Mouse (Mus musculus): Measurements from ENCODE around the gene Pole4. TPM values are rescaled to one million over a fixed set of nuclear protein-coding genes. Genes with fewer than 3 reads are reported as not detected.
"Not testable (repeated sequence)": the region's sequence is repeated elsewhere in the genome, so short reads cannot be mapped to it uniquely, and the experiment has no call there.

Pole4 gene
- polyA plus RNA-seq, 1 experiment from 2014 or later = 95.3 TPM

DNA sequence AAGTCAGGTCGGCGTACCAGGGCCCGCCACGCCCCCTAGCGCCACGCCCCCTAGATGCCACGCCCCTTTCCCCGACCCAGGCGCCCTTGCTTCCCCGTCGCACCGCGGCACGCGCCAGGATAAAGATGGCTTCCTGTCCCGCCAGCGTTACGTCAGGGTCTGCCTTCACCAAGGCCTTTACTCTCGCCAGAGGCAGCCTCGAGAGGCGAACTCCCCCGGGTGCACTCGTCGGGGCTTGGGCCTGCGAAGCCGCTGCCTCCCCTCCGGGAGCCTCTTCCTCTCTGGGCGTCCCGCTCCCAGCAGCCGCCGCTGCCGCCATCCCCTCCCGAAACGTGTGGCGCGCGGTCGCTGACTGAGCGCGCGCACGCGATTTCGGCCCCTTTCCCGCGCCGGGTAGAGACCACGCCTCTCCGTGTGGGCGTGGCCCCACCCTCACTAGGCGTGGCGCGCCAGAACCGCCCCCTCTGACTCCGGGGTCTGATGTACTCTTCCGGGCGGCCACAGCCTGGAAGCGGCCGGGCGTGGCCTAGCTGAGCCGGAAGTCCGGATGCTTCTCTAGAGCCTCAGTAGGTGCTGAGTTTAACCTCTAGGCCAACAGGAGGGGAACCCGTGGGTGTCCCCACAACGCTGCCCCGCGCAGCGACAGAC, 52.5 kb downstream of the Pole4 start:
- Histone ChIP-seq H3K36me3 (replicated peaks) (peaks cover 36% of the 10 kb centered on the region), H3K4me3 (peak overlapping the region; percentile 77), H3K27me3 (replicated peaks; ENCODE audit: low read depth, poor library complexity, severe bottlenecking) (no peaks in the 10 kb centered on the region), H3K27ac (replicated peaks) (peak overlapping the region; percentile 98), H3K4me1 (peaks cover 15% of the 10 kb centered on the region), H3K9me3 (no peaks in the 10 kb centered on the region)
- peak; percentile 96 for DNase-seq (ENCODE audit: low spot score)
- WGBS = under 1% methylated on average over 67 of the region's 67 CpGs

GRCm38 (mm10) chr6:82649096-82649495, 56.1 kb downstream of the Pole4 start:
- H3K4me1 ChIP-seq = peaks cover 15% of the 10 kb centered on the region
- 78% methylated on average over 2 of the region's 2 CpGs for WGBS
- no peak for DNase-seq (ENCODE audit: low spot score)
- peaks cover 50% of the 10 kb centered on the region for H3K36me3 ChIP-seq (replicated peaks)
- no peaks in the 10 kb centered on the region for H3K9me3 ChIP-seq
- H3K4me3 ChIP-seq = no peak overlapping the region
- no peak overlapping the region for H3K27ac ChIP-seq (replicated peaks)
- no peaks in the 10 kb centered on the region for H3K27me3 ChIP-seq (replicated peaks; ENCODE audit: low read depth, poor library complexity, severe bottlenecking)

DNA sequence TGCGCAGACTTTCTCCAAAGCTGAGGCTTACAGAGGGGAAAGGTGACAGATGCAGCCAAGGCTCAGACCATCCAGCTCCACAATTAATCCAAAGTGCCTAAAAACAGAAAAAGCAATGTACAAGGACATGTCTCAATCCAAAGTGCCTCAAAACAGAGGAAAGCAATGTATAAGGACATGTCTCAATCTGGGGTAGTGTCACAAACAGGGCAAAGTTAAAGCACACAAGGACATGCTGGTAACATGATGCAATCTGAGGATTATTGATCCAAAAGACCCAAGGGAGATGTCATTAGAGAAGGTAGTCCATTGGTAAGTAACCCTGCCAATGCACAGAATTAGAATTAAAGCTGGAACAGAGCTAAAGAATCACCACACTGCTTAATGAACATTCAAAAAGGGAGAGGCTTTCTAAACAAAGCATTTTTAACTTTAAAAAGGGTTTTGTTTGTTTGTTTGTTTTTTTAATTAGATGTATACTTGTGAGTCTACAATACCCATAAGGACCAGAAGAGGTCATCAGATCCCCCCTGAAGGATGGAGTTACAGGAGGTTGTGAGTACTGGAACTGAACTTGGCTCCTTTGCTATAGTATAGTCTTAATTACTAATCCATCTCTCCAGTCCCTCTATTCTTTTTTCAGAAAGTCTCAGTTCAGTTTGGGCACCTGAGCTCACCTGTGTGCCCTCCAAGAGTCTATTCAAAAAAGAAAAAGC, 57.1 kb downstream of the Pole4 start:
- no peaks in the 10 kb centered on the region for H3K27me3 ChIP-seq (replicated peaks; ENCODE audit: low read depth, poor library complexity, severe bottlenecking)
- no peak for DNase-seq (ENCODE audit: low spot score)
- H3K36me3 ChIP-seq (replicated peaks) = peaks cover 50% of the 10 kb centered on the region
- WGBS = 91% methylated on average over 1 of the region's 1 CpGs
- no peak overlapping the region for H3K4me3 ChIP-seq
- no peaks in the 10 kb centered on the region for H3K9me3 ChIP-seq
- H3K4me1 ChIP-seq = peaks cover 14% of the 10 kb centered on the region
- no peak overlapping the region for H3K27ac ChIP-seq (replicated peaks)

DNA sequence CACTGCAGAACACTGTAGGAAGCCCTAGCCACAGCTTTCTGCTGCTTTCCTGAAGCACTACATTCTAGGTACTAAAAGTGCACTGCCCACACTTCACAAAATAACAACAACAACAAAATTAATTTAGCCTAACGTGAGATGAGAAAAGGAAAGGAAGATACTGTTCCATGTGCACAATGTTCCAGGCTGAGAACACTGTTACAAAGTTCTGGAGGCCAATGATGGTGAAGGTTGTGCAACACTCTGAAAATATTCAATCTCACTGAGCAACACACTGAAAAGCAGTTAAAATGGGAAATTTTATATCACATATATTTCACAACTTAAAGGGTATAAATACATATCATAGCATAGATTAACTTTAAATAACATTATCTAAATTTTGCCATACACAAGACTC, 58.2 kb downstream of the Pole4 start:
- H3K9me3 ChIP-seq = no peaks in the 10 kb centered on the region
- 97% methylated on average over 1 of the region's 1 CpGs for WGBS
- peaks cover 6% of the 10 kb centered on the region for H3K4me1 ChIP-seq
- no peak for DNase-seq (ENCODE audit: low spot score)
- no peak overlapping the region for H3K4me3 ChIP-seq
- peaks cover 50% of the 10 kb centered on the region for H3K36me3 ChIP-seq (replicated peaks)
- no peak overlapping the region for H3K27ac ChIP-seq (replicated peaks)
- H3K27me3 ChIP-seq (replicated peaks; ENCODE audit: low read depth, poor library complexity, severe bottlenecking) = no peaks in the 10 kb centered on the region

GRCm38 (mm10) chr6:82640046-82640445, 65.1 kb downstream of the Pole4 start:
- Histone ChIP-seq H3K36me3 (replicated peaks) (no peaks in the 10 kb centered on the region), H3K9me3 (no peaks in the 10 kb centered on the region), H3K4me3 (no peak overlapping the region), H3K27ac (replicated peaks) (no peak overlapping the region), H3K27me3 (replicated peaks; ENCODE audit: low read depth, poor library complexity, severe bottlenecking) (no peaks in the 10 kb centered on the region), H3K4me1 (no peaks in the 10 kb centered on the region)
- WGBS = 87% methylated on average over 4 of the region's 4 CpGs
- DNase-seq (ENCODE audit: low spot score) = no peak

GRCm38 (mm10) chr6:82625331-82625730, 79.8 kb downstream of the Pole4 start:
- not testable (repeated sequence) for H3K4me3 ChIP-seq
- WGBS = 97% methylated on average over 7 of the region's 8 CpGs

DNA sequence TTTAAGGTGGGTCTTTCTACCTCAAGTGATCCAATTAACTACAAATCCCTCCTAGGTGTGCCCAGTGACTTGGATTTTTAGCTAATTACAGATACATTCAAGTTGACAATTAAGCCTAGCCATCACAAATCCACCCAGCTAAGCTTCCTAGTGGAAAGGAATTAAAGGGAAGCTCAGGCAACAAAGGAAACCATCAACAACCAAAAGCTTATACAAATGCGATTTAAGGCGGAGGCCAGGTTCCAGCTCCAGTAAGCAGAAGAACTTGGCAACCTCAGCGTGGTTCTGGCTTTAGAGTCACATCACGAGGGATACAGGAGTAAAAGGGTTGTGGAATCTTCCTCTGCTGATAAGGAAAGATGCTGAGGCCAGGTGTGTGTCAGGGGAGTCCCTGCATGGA, 92.0 kb downstream of the Pole4 start:
- Histone ChIP-seq H3K27ac (replicated peaks) (no peak overlapping the region), H3K4me1 (0 out of 2 replicates have a peak, but pooled peaks cover 4% of the 10 kb centered on the region), H3K36me3 (replicated peaks) (no peaks in the 10 kb centered on the region), H3K27me3 (replicated peaks; ENCODE audit: low read depth, poor library complexity, severe bottlenecking) (no peaks in the 10 kb centered on the region), H3K9me3 (peaks cover 7% of the 10 kb centered on the region; the same call in 1 of the 2 replicates), H3K4me3 (no peak overlapping the region)
- no peak for DNase-seq (ENCODE audit: low spot score)
- WGBS = 51% methylated on average over 4 of the region's 4 CpGs

More at GRCm38 (mm10) chr6:82625331-82625730, 79.8 kb downstream of the Pole4 start:
- H3K9me3 ChIP-seq; DNase-seq (ENCODE audit: low spot score); H3K27ac ChIP-seq (replicated peaks); H3K4me1 ChIP-seq; H3K27me3 ChIP-seq (replicated peaks; ENCODE audit: low read depth, poor library complexity, severe bottlenecking); H3K36me3 ChIP-seq (replicated peaks): not testable (repeated sequence)

GRCm38 (mm10) chr6:82611049-82611448, 94.1 kb downstream of the Pole4 start:
- H3K36me3 ChIP-seq (replicated peaks) = no peaks in the 10 kb centered on the region
- DNase-seq (ENCODE audit: low spot score) = no peak
- no peak overlapping the region for H3K27ac ChIP-seq (replicated peaks)
- H3K9me3 ChIP-seq = no peaks in the 10 kb centered on the region
- no peaks in the 10 kb centered on the region for H3K27me3 ChIP-seq (replicated peaks; ENCODE audit: low read depth, poor library complexity, severe bottlenecking)
- H3K4me1 ChIP-seq = 0 out of 2 replicates have a peak, but pooled peaks cover 4% of the 10 kb centered on the region
- WGBS = 79% methylated on average over 9 of the region's 9 CpGs
- H3K4me3 ChIP-seq = no peak overlapping the region

GRCm38 (mm10) chr6:82609339-82609926, 95.7 kb downstream of the Pole4 start:
- WGBS = 81% methylated on average over 7 of the region's 7 CpGs
- DNase-seq (ENCODE audit: low spot score) = no peak
- H3K4me3 ChIP-seq = no peak overlapping the region
- H3K27me3 ChIP-seq (replicated peaks; ENCODE audit: low read depth, poor library complexity, severe bottlenecking) = no peaks in the 10 kb centered on the region
- H3K27ac ChIP-seq (replicated peaks) = no peak overlapping the region
- no peaks in the 10 kb centered on the region for H3K36me3 ChIP-seq (replicated peaks)
- peaks cover 11% of the 10 kb centered on the region; the same call in 1 of the 2 replicates for H3K4me1 ChIP-seq
- no peaks in the 10 kb centered on the region for H3K9me3 ChIP-seq

DNA sequence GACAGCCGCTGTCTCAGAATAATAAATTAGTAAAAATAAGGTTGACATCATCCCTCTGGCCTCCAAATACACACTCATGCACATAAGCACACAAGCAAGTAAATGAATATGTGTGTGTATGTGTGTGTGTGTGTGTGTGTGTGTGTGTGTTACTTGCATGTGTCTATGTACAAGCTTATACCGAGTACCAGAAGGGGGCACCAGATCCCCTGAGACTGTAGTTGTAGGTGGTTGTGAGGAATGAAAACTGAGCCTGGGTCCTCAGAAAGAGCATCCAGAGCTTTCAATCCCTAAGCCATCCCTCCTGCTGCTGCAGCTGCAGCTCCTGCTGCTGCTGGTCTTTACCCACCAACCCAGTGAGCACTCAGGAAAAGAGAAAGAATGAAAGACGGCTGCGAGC, 96.4 kb downstream of the Pole4 start:
- H3K4me3 ChIP-seq = no peak overlapping the region
- H3K9me3 ChIP-seq = no peaks in the 10 kb centered on the region
- peaks cover 11% of the 10 kb centered on the region; the same call in 1 of the 2 replicates for H3K4me1 ChIP-seq
- H3K36me3 ChIP-seq (replicated peaks) = no peaks in the 10 kb centered on the region
- DNase-seq (ENCODE audit: low spot score) = no peak
- no peak overlapping the region for H3K27ac ChIP-seq (replicated peaks)
- 95% methylated on average over 4 of the region's 4 CpGs for WGBS
- H3K27me3 ChIP-seq (replicated peaks; ENCODE audit: low read depth, poor library complexity, severe bottlenecking) = no peaks in the 10 kb centered on the region

DNA sequence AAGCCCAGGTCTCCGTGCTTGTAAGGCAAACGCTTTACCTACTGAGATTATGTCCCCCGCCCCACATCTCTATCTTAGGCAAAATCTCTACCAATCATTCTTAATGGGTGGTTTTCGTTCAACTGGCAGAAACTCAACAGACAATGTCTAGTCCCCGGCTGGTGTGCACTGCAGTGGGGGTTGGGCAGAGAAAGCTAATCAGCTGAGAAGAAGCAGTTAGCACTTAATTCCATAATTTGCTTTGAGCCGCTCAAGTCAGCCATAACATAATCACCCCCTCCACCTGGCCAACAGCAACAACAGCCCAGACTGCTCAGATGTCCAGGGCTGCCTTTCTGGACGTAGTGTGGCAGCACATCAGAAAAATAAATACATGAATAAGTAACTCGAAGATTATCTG, 100.4 kb downstream of the Pole4 start:
- Histone ChIP-seq H3K27me3 (replicated peaks; ENCODE audit: low read depth, poor library complexity, severe bottlenecking) (no peaks in the 10 kb centered on the region), H3K9me3 (peaks cover 3% of the 10 kb centered on the region; the same call in 1 of the 2 replicates), H3K27ac (replicated peaks) (no peak overlapping the region), H3K4me1 (peaks cover 7% of the 10 kb centered on the region; the same call in 1 of the 2 replicates), H3K36me3 (replicated peaks) (no peaks in the 10 kb centered on the region), H3K4me3 (no peak overlapping the region)
- peak; percentile 17 for DNase-seq (ENCODE audit: low spot score)
- WGBS = 65% methylated on average over 8 of the region's 8 CpGs

DNA sequence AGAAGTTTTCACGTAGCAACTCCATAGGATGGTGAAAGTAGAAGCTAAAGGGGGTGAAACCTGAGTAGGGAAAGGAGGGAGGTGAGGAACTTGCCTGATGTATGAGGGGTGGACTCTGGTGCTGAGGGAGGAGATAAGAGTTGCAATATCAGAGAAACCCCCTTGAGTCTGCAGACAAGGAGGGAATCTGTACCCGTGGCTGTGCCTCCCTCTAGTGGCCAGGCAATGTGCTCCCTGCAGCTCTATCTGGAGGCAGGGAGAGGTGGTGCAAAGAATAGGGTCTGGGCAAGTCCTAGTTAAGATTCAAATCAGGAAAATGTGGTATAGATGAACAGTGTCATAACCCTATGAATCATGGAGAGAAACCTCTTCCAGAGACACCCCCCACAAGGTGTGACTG, 101.5 kb downstream of the Pole4 start:
- Histone ChIP-seq H3K4me1 (peaks cover 7% of the 10 kb centered on the region; the same call in 1 of the 2 replicates), H3K27ac (replicated peaks) (no peak overlapping the region), H3K27me3 (replicated peaks; ENCODE audit: low read depth, poor library complexity, severe bottlenecking) (no peaks in the 10 kb centered on the region), H3K4me3 (no peak overlapping the region), H3K9me3 (peaks cover 3% of the 10 kb centered on the region; the same call in 1 of the 2 replicates), H3K36me3 (replicated peaks) (no peaks in the 10 kb centered on the region)
- WGBS = 42% methylated on average over 2 of the region's 2 CpGs
- peak; percentile 52 for DNase-seq (ENCODE audit: low spot score)

Measured in embryonic facial prominence, embryonic 10.5 days (tissue).